Mouse (Mus musculus): ENCODE results near the gene Ezh1. TPM values are rescaled to one million over a fixed set of nuclear protein-coding genes. Genes with fewer than 3 reads are reported as not detected.
A peak's percentile ranks its signal among the peaks of the same experiment; 100 is the strongest.

The Ezh1 gene
- total and polyA plus RNA-seq, 2 experiments from 2014 or later: 25.4 to 40.0 TPM

- DNase-seq (ENCODE audit: low spot score): no peak
- WGBS: 44% methylated on average over 5 of the region's 6 CpGs
Observed at GRCm38 (mm10) chr11:101259261-101259712, 33.0 kb upstream of the Ezh1 start.

GRCm38 (mm10) chr11:101255826-101256775 is 29.8 kb upstream of the Ezh1 start:
- Histone ChIP-seq H3K4me1 (ENCODE audit: insufficient read depth, low read length) (0 out of 2 replicates have a peak, but pooled peaks cover 6% of the 10 kb centered on the region), H3K9me3 (ENCODE audit: low read length) (no peaks in the 10 kb centered on the region), H3K27ac (ENCODE audit: low read depth, low read length) (no peak overlapping the region), H3K36me3 (ENCODE audit: insufficient read depth, low read length) (peaks cover 4% of the 10 kb centered on the region; the same call in 1 of the 2 replicates), H3K27me3 (ENCODE audit: insufficient read depth, low read length) (no peaks in the 10 kb centered on the region), H3K4me2 (ENCODE audit: low read depth, low read length, poor library complexity, severe bottlenecking) (no peak overlapping the region), H3K9ac (replicated peaks; ENCODE audit: low read length, poor library complexity, severe bottlenecking) (no peak overlapping the region), H3K4me3 (ENCODE audit: low read depth, low read length) (no peak overlapping the region)
- no peak for DNase-seq (ENCODE audit: low spot score)
- ATAC-seq (ENCODE audit: low FRiP score): no peak
- 94% methylated on average over 13 of the region's 13 CpGs for WGBS
- TF ChIP-seq CTCF (IDR thresholded peaks at IDR 0.05): no peak

More at GRCm38 (mm10) chr11:101259261-101259712, 33.0 kb upstream of the Ezh1 start:
- no peak for ATAC-seq (ENCODE audit: low FRiP score)
- no peak overlapping the region for H3K27ac ChIP-seq (ENCODE audit: low read depth, low read length)
- H3K9me3 ChIP-seq (ENCODE audit: low read length): no peaks in the 10 kb centered on the region
- H3K4me2 ChIP-seq (ENCODE audit: low read depth, low read length, poor library complexity, severe bottlenecking): no peak overlapping the region
- H3K9ac ChIP-seq (replicated peaks; ENCODE audit: low read length, poor library complexity, severe bottlenecking): no peak overlapping the region
- H3K4me3 ChIP-seq (ENCODE audit: low read depth, low read length): no peak overlapping the region
- TF ChIP-seq CTCF (IDR thresholded peaks at IDR 0.05): no peak
- peaks cover 20% of the 10 kb centered on the region for H3K27me3 ChIP-seq (ENCODE audit: insufficient read depth, low read length)
- H3K36me3 ChIP-seq (ENCODE audit: insufficient read depth, low read length): peaks cover 4% of the 10 kb centered on the region; the same call in 1 of the 2 replicates
- H3K4me1 ChIP-seq (ENCODE audit: insufficient read depth, low read length): 0 out of 2 replicates have a peak, but pooled peaks cover 6% of the 10 kb centered on the region

- TF ChIP-seq CTCF (IDR thresholded peaks at IDR 0.05): peak; percentile 27
- no peaks in the 10 kb centered on the region for H3K27me3 ChIP-seq (ENCODE audit: insufficient read depth, low read length)
- peak within 1 kb of the TSS; percentile 93 for H3K27ac ChIP-seq (ENCODE audit: low read depth, low read length)
- no peaks in the 10 kb centered on the region for H3K9me3 ChIP-seq (ENCODE audit: low read length)
- H3K4me3 ChIP-seq (ENCODE audit: low read depth, low read length): peak within 1 kb of the TSS; percentile 88
- H3K4me2 ChIP-seq (ENCODE audit: low read depth, low read length, poor library complexity, severe bottlenecking): peak within 1 kb of the TSS; percentile 94
- H3K36me3 ChIP-seq (ENCODE audit: insufficient read depth, low read length): peaks cover 4% of the 10 kb centered on the region; the same call in 1 of the 2 replicates
- H3K9ac ChIP-seq (replicated peaks; ENCODE audit: low read length, poor library complexity, severe bottlenecking): peak within 1 kb of the TSS; percentile 92
- under 1% methylated on average over 40 of the region's 40 CpGs for WGBS
- no peaks in the 10 kb centered on the region for H3K4me1 ChIP-seq (ENCODE audit: insufficient read depth, low read length)
- DNase-seq (ENCODE audit: low spot score) (peak; percentile 91), ATAC-seq (ENCODE audit: low FRiP score) (peak; percentile 78)
Observed at GRCm38 (mm10) chr11:101253613-101254389, 27.5 kb upstream of the Ezh1 start, which contains the start of gene Vps25. Vps25 (plus strand) TSS chr11:101253707.

GRCm38 (mm10) chr11:101252941-101253340 is 26.7 kb upstream of the Ezh1 start:
- peak overlapping the region; percentile 94 for H3K4me2 ChIP-seq (ENCODE audit: low read depth, low read length, poor library complexity, severe bottlenecking)
- 0 out of 2 replicates have a peak, but pooled peaks cover 3% of the 10 kb centered on the region for H3K36me3 ChIP-seq (ENCODE audit: insufficient read depth, low read length)
- ATAC-seq (ENCODE audit: low FRiP score): no peak
- H3K9ac ChIP-seq (replicated peaks; ENCODE audit: low read length, poor library complexity, severe bottlenecking): peak overlapping the region; percentile 92; the same call in 1 of the 2 replicates
- no peak for DNase-seq (ENCODE audit: low spot score)
- TF ChIP-seq CTCF (IDR thresholded peaks at IDR 0.05): no peak
- no peaks in the 10 kb centered on the region for H3K27me3 ChIP-seq (ENCODE audit: insufficient read depth, low read length)
- no peaks in the 10 kb centered on the region for H3K4me1 ChIP-seq (ENCODE audit: insufficient read depth, low read length)
- 10% methylated on average over 7 of the region's 7 CpGs for WGBS
- no peak overlapping the region for H3K27ac ChIP-seq (ENCODE audit: low read depth, low read length)
- peak overlapping the region; percentile 88 for H3K4me3 ChIP-seq (ENCODE audit: low read depth, low read length)
- H3K9me3 ChIP-seq (ENCODE audit: low read length): no peaks in the 10 kb centered on the region

GRCm38 (mm10) chr11:101251031-101251430 is 24.8 kb upstream of the Ezh1 start:
- no peak for TF ChIP-seq CTCF (IDR thresholded peaks at IDR 0.05)
- Histone ChIP-seq H3K4me1 (ENCODE audit: insufficient read depth, low read length) (no peaks in the 10 kb centered on the region), H3K4me3 (ENCODE audit: low read depth, low read length) (no peak overlapping the region), H3K9me3 (ENCODE audit: low read length) (no peaks in the 10 kb centered on the region), H3K36me3 (ENCODE audit: insufficient read depth, low read length) (no peaks in the 10 kb centered on the region), H3K4me2 (ENCODE audit: low read depth, low read length, poor library complexity, severe bottlenecking) (no peak overlapping the region), H3K9ac (replicated peaks; ENCODE audit: low read length, poor library complexity, severe bottlenecking) (no peak overlapping the region), H3K27me3 (ENCODE audit: insufficient read depth, low read length) (no peaks in the 10 kb centered on the region), H3K27ac (ENCODE audit: low read depth, low read length) (no peak overlapping the region)
- WGBS: 83% methylated on average over 2 of the region's 2 CpGs
- no peak for DNase-seq (ENCODE audit: low spot score)
- no peak for ATAC-seq (ENCODE audit: low FRiP score)

All from midbrain, postnatal 0 days (tissue).